Mouse (Mus musculus): ENCODE results near the gene Dlg2.

The Dlg2 gene

GRCm38 (mm10) chr7:92292918-92293518 is 1816.5 kb downstream of the Dlg2 start:
- DNase-seq (ENCODE audit: low spot score), result no peak

GRCm38 (mm10) chr7:92301046-92301445 is 1824.6 kb downstream of the Dlg2 start:
- DNase-seq (ENCODE audit: low spot score), result peak; percentile 25

GRCm38 (mm10) chr7:92307634-92308033 is 1831.2 kb downstream of the Dlg2 start:
- DNase-seq (ENCODE audit: low spot score), result no peak

- DNase-seq (ENCODE audit: low spot score), result no peak
These were observed 1831.7 kb downstream of the Dlg2 start for GRCm38 (mm10) chr7:92308168-92308567.

GRCm38 (mm10) chr7:92316389-92316788 is 1839.9 kb downstream of the Dlg2 start:
- no peak for DNase-seq (ENCODE audit: low spot score)

GRCm38 (mm10) chr7:92319469-92319868 is 1843.0 kb downstream of the Dlg2 start:
- no peak for DNase-seq (ENCODE audit: low spot score)

GRCm38 (mm10) chr7:92320181-92320580 is 1843.7 kb downstream of the Dlg2 start:
- no peak for DNase-seq (ENCODE audit: low spot score)

GRCm38 (mm10) chr7:92321786-92322185 is 1845.3 kb downstream of the Dlg2 start:
- no peak for DNase-seq (ENCODE audit: low spot score)

- DNase-seq (ENCODE audit: low spot score), result no peak
These were observed 1846.0 kb downstream of the Dlg2 start for GRCm38 (mm10) chr7:92322342-92323069.

- DNase-seq (ENCODE audit: low spot score), result no peak
These were observed 1847.2 kb downstream of the Dlg2 start for GRCm38 (mm10) chr7:92323710-92324109.

- no peak for DNase-seq (ENCODE audit: low spot score)
These were observed 1850.9 kb downstream of the Dlg2 start for GRCm38 (mm10) chr7:92327343-92327896.

- no peak for DNase-seq (ENCODE audit: low spot score)
These were observed 1856.9 kb downstream of the Dlg2 start for GRCm38 (mm10) chr7:92333220-92333898.

GRCm38 (mm10) chr7:92356542-92356941 is 1880.1 kb downstream of the Dlg2 start:
- no peak for DNase-seq (ENCODE audit: low spot score)

GRCm38 (mm10) chr7:92363386-92363785 is 1886.9 kb downstream of the Dlg2 start:
- DNase-seq (ENCODE audit: low spot score), result no peak

- DNase-seq (ENCODE audit: low spot score), result no peak
These were observed 1887.3 kb downstream of the Dlg2 start for GRCm38 (mm10) chr7:92363800-92364199.

- no peak for DNase-seq (ENCODE audit: low spot score)
These were observed 1890.6 kb downstream of the Dlg2 start for GRCm38 (mm10) chr7:92367111-92367510.

GRCm38 (mm10) chr7:92370521-92370920 is 1894.0 kb downstream of the Dlg2 start:
- DNase-seq (ENCODE audit: low spot score), result no peak

- DNase-seq (ENCODE audit: low spot score), result no peak
These were observed 1895.2 kb downstream of the Dlg2 start for GRCm38 (mm10) chr7:92371638-92372037.

- no peak for DNase-seq (ENCODE audit: low spot score)
These were observed 1897.4 kb downstream of the Dlg2 start for GRCm38 (mm10) chr7:92373863-92374357.

GRCm38 (mm10) chr7:92383913-92384484 is 1907.5 kb downstream of the Dlg2 start:
- DNase-seq (ENCODE audit: low spot score), result no peak

- DNase-seq (ENCODE audit: low spot score), result no peak
These were observed 1915.7 kb downstream of the Dlg2 start for GRCm38 (mm10) chr7:92392052-92392640.

- no peak for DNase-seq (ENCODE audit: low spot score)
These were observed 1920.3 kb downstream of the Dlg2 start for GRCm38 (mm10) chr7:92396783-92397182.
